In genomic region chr12:8673974-8674306, GRCm38 (mm10) we compare ENCODE assay signal across 8 mouse cellular contexts. TPM values are rescaled to one million over a fixed set of nuclear protein-coding genes. Genes with fewer than 3 reads are reported as not detected.
A peak's percentile ranks its signal among the peaks of the same experiment; 100 is the strongest.
DNase-seq lines count a peak whose midpoint lies in the region; ATAC-seq lines count a peak whose summit lies in the region.

Gene Pum2, plus strand, starts transcription at chr12:8674134.

- peak within 1 kb of the TSS; percentile 100 for H3K9ac ChIP-seq in heart, embryonic 14.5 days (ENCODE audit: low read length)
- H3K9ac ChIP-seq in liver, embryonic 13.5 days: peak within 1 kb of the TSS; percentile 99
- H3K9ac ChIP-seq in stomach, embryonic 16.5 days (ENCODE audit: low read length): peak within 1 kb of the TSS; percentile 100

- H3K4me2 ChIP-seq in heart, embryonic 14.5 days (ENCODE audit: low read length): peak within 1 kb of the TSS; percentile 84
- peak within 1 kb of the TSS; percentile 86 for H3K4me2 ChIP-seq in liver, embryonic 13.5 days
- peak within 1 kb of the TSS; percentile 81 for H3K4me2 ChIP-seq in stomach, embryonic 16.5 days (ENCODE audit: low read depth, low read length)

- ATAC-seq in heart, embryonic 14.5 days (ENCODE audit: insufficient number of reproducible peaks, insufficient read depth, low FRiP score, low read depth): peak; percentile 97
- peak; percentile 96 for ATAC-seq in liver, embryonic 13.5 days (ENCODE audit: low read depth)
- peak; percentile 97 for ATAC-seq in stomach, embryonic 16.5 days (ENCODE audit: insufficient read depth, low FRiP score)

- under 1% methylated on average over 31 of the region's 41 CpGs for WGBS in heart, embryonic 14.5 days
- WGBS in liver, embryonic 13.5 days (ENCODE audit: insufficient replicate concordance): under 1% methylated on average over 30 of the region's 41 CpGs
- 0% methylated on average over 28 of the region's 41 CpGs for WGBS in stomach, embryonic 16.5 days

- DNase-seq in CD4-positive, CD25-positive, alpha-beta regulatory T cell, adult 2 months (ENCODE audit: low read depth, low spot score): peak; percentile 97
- DNase-seq in fibroblast of lung, adult 2 months (ENCODE audit: low read depth): peak; percentile 72
- peak; percentile 97 for DNase-seq in kidney, postnatal 14 days
- peak; percentile 88 for DNase-seq in liver, embryonic 13.5 days
- peak; percentile 94 for DNase-seq in neural tube, embryonic 10.5 days (ENCODE audit: extremely low spot score, low spot score)

- H3K4me3 ChIP-seq in brown adipose tissue, adult 24 weeks (ENCODE audit: insufficient read depth, low read depth, low read length): peak within 1 kb of the TSS; percentile 97
- H3K4me3 ChIP-seq in heart, embryonic 14.5 days (ENCODE audit: control insufficient read depth in 1 of 2, insufficient read depth in 1 of 2, low read depth in 1 of 2, low read length in 2 of 2): peak within 1 kb of the TSS; percentile 94 to 100
- peak within 1 kb of the TSS; percentile 91 for H3K4me3 ChIP-seq in liver, embryonic 13.5 days (replicated peaks)
- peak within 1 kb of the TSS; percentile 90 for H3K4me3 ChIP-seq in stomach, embryonic 16.5 days (replicated peaks; ENCODE audit: low read length)

- no peaks in the 10 kb centered on the region for H3K27me3 ChIP-seq in heart, embryonic 14.5 days (ENCODE audit: control insufficient read depth, insufficient read depth, low read length)
- H3K27me3 ChIP-seq in liver, embryonic 13.5 days: no peaks in the 10 kb centered on the region
- H3K27me3 ChIP-seq in stomach, embryonic 16.5 days (ENCODE audit: control insufficient read depth, insufficient read depth, low read length): no peaks in the 10 kb centered on the region

- H3K27ac ChIP-seq in brown adipose tissue, adult 24 weeks (replicated peaks; ENCODE audit: low read depth, low read length): peak within 1 kb of the TSS; percentile 94
- H3K27ac ChIP-seq in heart, embryonic 14.5 days (replicated peaks in 1 of 2; ENCODE audit: control insufficient read depth in 1 of 2, insufficient read depth in 1 of 2, low read depth in 2 of 2, low read length in 2 of 2): peak within 1 kb of the TSS; percentile 97
- H3K27ac ChIP-seq in liver, embryonic 13.5 days: peak within 1 kb of the TSS; percentile 93
- H3K27ac ChIP-seq in stomach, embryonic 16.5 days (ENCODE audit: low read length): peak within 1 kb of the TSS; percentile 97

- peaks cover 4% of the 10 kb centered on the region; the same call in 1 of the 2 replicates for H3K36me3 ChIP-seq in heart, embryonic 14.5 days (ENCODE audit: control insufficient read depth, insufficient read depth, low read length)
- peaks cover 2% of the 10 kb centered on the region; the same call in 1 of the 2 replicates for H3K36me3 ChIP-seq in liver, embryonic 13.5 days
- H3K36me3 ChIP-seq in stomach, embryonic 16.5 days (ENCODE audit: control insufficient read depth, insufficient read depth, low read length): no peaks in the 10 kb centered on the region

- no peaks in the 10 kb centered on the region for H3K9me3 ChIP-seq in heart, embryonic 14.5 days (ENCODE audit: control insufficient read depth, low read length)
- no peaks in the 10 kb centered on the region for H3K9me3 ChIP-seq in liver, embryonic 13.5 days (replicated peaks)
- H3K9me3 ChIP-seq in stomach, embryonic 16.5 days (replicated peaks; ENCODE audit: control insufficient read depth, low read length): no peaks in the 10 kb centered on the region

- H3K4me1 ChIP-seq in brown adipose tissue, adult 24 weeks (ENCODE audit: control insufficient read depth, insufficient read depth, insufficient read length, low read length): peaks cover 9% of the 10 kb centered on the region
- peaks cover 4 to 25% of the 10 kb centered on the region in 2 experiments; a peak in 3 of 4 replicates for H3K4me1 ChIP-seq in heart, embryonic 14.5 days (ENCODE audit: control insufficient read depth in 2 of 2, insufficient read depth in 2 of 2, low read length in 2 of 2)
- peaks cover 32% of the 10 kb centered on the region for H3K4me1 ChIP-seq in liver, embryonic 13.5 days (replicated peaks)
- peaks cover 18% of the 10 kb centered on the region for H3K4me1 ChIP-seq in stomach, embryonic 16.5 days (ENCODE audit: control insufficient read depth, insufficient read depth, low read length)

RNA-seq across cellular contexts. Expression of gene Pum2, which starts in this region (rescaled TPM):
- polyA plus RNA-seq in brown adipose tissue, adult 24 weeks (2012; ENCODE audit: insufficient read depth, insufficient read length, missing spikeins): 36.9 and 37.0 TPM in 2 replicates
- polyA plus RNA-seq in heart, embryonic 14.5 days (2014; fragmentation: Nextera tagmentation; extraction: Ambion mirVana): 39.6 and 39.7 TPM in 2 replicates
- 18.0 and 21.4 TPM in 2 replicates for polyA plus RNA-seq in liver, embryonic 13.5 days (2015; fragmentation: Nextera tagmentation; extraction: Ambion mirVana)
- polyA plus RNA-seq in stomach, embryonic 16.5 days (2015; fragmentation: Nextera tagmentation; extraction: Ambion mirVana): 43.7 and 44.5 TPM in 2 replicates

Comparison
In these comparisons a context has a peak if more than half of its experiments do, and no peak if none do; other contexts are left out.
1. Peak in every context shown above with its lines: DNase-seq, ATAC-seq, H3K4me3 ChIP-seq and H3K27ac ChIP-seq.